Mouse (Mus musculus) myocyte (in vitro differentiated cells): Measurements from ENCODE around the gene Mme. TPM values are rescaled to one million over a fixed set of nuclear protein-coding genes. Genes with fewer than 3 reads are reported as not detected.

Experiments
- H3K27me3 ChIP-seq: one replicate; pipeline ENCODE4 v1.6.1; 2011; ENCODE audit not compliant: control insufficient read depth, insufficient read depth, insufficient read length
- H3K36me3 ChIP-seq: one replicate; pipeline ENCODE4 v1.6.1; 2011; ENCODE audit not compliant: control insufficient read depth, insufficient read depth
- H3K4me2 ChIP-seq: one replicate; pipeline ENCODE4 v1.6.1; 2011; ENCODE audit warnings: low read depth, control low read depth
- H3K4me3 ChIP-seq: one replicate; pipeline ENCODE4 v1.5.1; 2011; ENCODE audit warnings: mild to moderate bottlenecking, control low read depth, moderate library complexity
- H3K79me2 ChIP-seq: one replicate; pipeline ENCODE4 v1.6.1; 2011; ENCODE audit not compliant: control insufficient read depth, insufficient read depth
- H3ac ChIP-seq: one replicate; pipeline ENCODE4 v1.6.1; 2011; ENCODE audit not compliant: control insufficient read depth, insufficient read length
- CEBPB ChIP-seq: IDR thresholded peaks from 2 replicates; pipeline ENCODE4 v1.6.1; 2011; ENCODE audit warnings: mild to moderate bottlenecking, moderate library complexity; ENCODE audit not compliant: poor library complexity, insufficient read depth, severe bottlenecking
- E2F4 ChIP-seq: IDR thresholded peaks from one replicate; pipeline ENCODE4 v1.6.1; 2011; ENCODE audit warnings: mild to moderate bottlenecking, control low read depth, moderate library complexity; ENCODE audit not compliant: insufficient read depth
- MAX ChIP-seq: IDR thresholded peaks from one replicate; pipeline ENCODE4 v1.6.1; 2011; ENCODE audit warnings: low read depth, mild to moderate bottlenecking, control low read depth
- MYOD1 ChIP-seq, 3 experiments: IDR thresholded peaks; one replicate each; pipeline ENCODE4 v1.6.1; 2011; ENCODE audit warnings: control low read depth in 2 of 3, low read depth in 2 of 3, mild to moderate bottlenecking in 2 of 3, moderate library complexity in 1 of 3; ENCODE audit not compliant: insufficient read length in 2 of 3, control insufficient read depth in 1 of 3
- MYOG ChIP-seq, 3 experiments: IDR thresholded peaks; one replicate each; pipeline ENCODE4 v1.6.1; 2011; ENCODE audit warnings: control low read depth in 2 of 3, low read depth in 2 of 3, mild to moderate bottlenecking in 2 of 3; ENCODE audit not compliant: insufficient read length in 2 of 3, control insufficient read depth in 1 of 3, insufficient read depth in 1 of 3
- POLR2A ChIP-seq: IDR thresholded peaks from one replicate; pipeline ENCODE4 v1.6.1; 2011; ENCODE audit warnings: low read depth, mild to moderate bottlenecking, control low read depth, moderate library complexity; ENCODE audit not compliant: insufficient read length
- POLR2AphosphoS2 ChIP-seq: IDR thresholded peaks from one replicate; pipeline ENCODE4 v1.6.1; 2011; ENCODE audit warnings: low read depth, control low read depth; ENCODE audit not compliant: insufficient read length
- REST ChIP-seq: IDR thresholded peaks from one replicate; pipeline ENCODE4 v1.6.1; 2011; ENCODE audit warnings: mild to moderate bottlenecking, control low read depth, moderate library complexity; ENCODE audit not compliant: insufficient read depth, insufficient read length
- SRF ChIP-seq: IDR thresholded peaks from one replicate; pipeline ENCODE4 v1.6.1; 2011; ENCODE audit warnings: low read depth; ENCODE audit not compliant: control insufficient read depth, insufficient read length
- TCF12 ChIP-seq: IDR thresholded peaks from one replicate; pipeline ENCODE4 v1.6.1; 2011; ENCODE audit warnings: mild to moderate bottlenecking, control low read depth; ENCODE audit not compliant: poor library complexity, insufficient read depth, severe bottlenecking
- TCF3 ChIP-seq: IDR thresholded peaks from one replicate; pipeline ENCODE4 v1.6.1; 2011; ENCODE audit warnings: low read depth, control low read depth; ENCODE audit not compliant: insufficient read length
- USF1 ChIP-seq: IDR thresholded peaks from one replicate; pipeline ENCODE4 v1.6.1; 2011; ENCODE audit warnings: low read depth, mild to moderate bottlenecking, control low read depth, moderate library complexity
- polyA plus RNA-seq: library from polyadenylated mRNA; unstranded; fragments of >200 nt; fragmentation: generic; extraction: Trizol; gene quantifications from one replicate; pipeline ENCODE4 v1.2.1, GENCODE M21; 2012; ENCODE audit warnings: missing spikeins

Gene Mme
- polyA plus RNA-seq, 1 experiment: not detected

DNA sequence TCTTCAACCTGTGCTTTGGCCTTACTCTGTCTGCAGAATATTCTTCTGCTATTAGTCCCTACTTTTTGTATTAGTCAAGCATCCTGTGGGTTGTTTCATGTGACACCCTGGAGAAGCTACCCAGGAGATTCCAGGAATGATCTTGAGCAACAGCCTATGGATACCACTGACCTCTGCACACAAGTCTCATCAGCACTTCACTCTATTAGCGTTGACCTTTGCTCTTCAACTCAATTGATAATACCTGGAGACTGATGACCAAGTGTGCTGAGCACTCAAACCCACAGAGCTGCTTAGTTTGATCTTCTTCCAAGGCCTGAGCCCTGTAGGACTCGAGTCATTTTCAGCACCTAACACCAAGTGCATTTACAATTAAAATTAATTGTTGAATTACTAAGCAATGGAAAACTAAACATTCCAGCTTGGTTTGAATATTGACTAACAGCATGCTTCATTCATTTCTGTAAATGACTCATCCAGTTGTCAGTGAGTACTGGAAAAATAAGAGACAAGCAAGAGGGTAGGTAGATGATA is 107.6 kb downstream of the Mme start:
- H3K79me2 ChIP-seq: no peaks in the 10 kb centered on the region
- H3K27me3 ChIP-seq: no peaks in the 10 kb centered on the region
- no peak overlapping the region for H3ac ChIP-seq
- no peak overlapping the region for H3K4me3 ChIP-seq
- no peaks in the 10 kb centered on the region for H3K36me3 ChIP-seq
- TF ChIP-seq POLR2A: no peak
- TF ChIP-seq POLR2AphosphoS2: no peak
- TF ChIP-seq REST: no peak
- no peak for TF ChIP-seq USF1
- TF ChIP-seq MYOD1 (IDR thresholded peaks at IDR 0.05; ENCODE audit: control insufficient read depth in 1 of 3, insufficient read length in 2 of 3, low read depth in 2 of 3): no peak
- TF ChIP-seq MAX: no peak
- TF ChIP-seq MYOG (IDR thresholded peaks at IDR 0.05; ENCODE audit: control insufficient read depth in 1 of 3, insufficient read depth in 1 of 3, insufficient read length in 2 of 3, low read depth in 2 of 3): no peak
- no peak for TF ChIP-seq TCF12
- no peak for TF ChIP-seq CEBPB
- TF ChIP-seq SRF: no peak
- no peak for TF ChIP-seq E2F4
- no peak for TF ChIP-seq TCF3
- no peak overlapping the region for H3K4me2 ChIP-seq

DNA sequence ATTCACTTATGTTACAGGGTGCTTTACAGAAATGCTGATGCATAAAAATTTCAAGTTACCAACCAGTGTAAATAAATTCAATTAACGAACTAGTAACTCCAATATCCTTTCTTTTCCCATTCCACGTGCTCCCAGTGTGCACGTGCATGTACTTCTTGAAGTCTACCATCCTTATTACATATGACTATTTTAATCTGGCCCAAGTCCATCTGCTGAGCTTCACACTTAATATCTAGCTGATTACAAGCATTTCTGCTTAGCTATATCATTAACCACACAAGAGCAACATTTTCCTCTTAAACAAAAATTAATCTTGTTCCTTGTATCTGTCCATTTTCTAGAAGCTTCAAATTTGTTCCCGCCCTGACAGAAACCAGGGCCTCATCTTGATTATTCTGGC is 108.9 kb downstream of the Mme start:
- Histone ChIP-seq H3K4me3 (no peak overlapping the region), H3ac (no peak overlapping the region), H3K27me3 (no peaks in the 10 kb centered on the region), H3K79me2 (no peaks in the 10 kb centered on the region), H3K36me3 (no peaks in the 10 kb centered on the region), H3K4me2 (no peak overlapping the region)
- no peak for TF ChIP-seq REST

DNA sequence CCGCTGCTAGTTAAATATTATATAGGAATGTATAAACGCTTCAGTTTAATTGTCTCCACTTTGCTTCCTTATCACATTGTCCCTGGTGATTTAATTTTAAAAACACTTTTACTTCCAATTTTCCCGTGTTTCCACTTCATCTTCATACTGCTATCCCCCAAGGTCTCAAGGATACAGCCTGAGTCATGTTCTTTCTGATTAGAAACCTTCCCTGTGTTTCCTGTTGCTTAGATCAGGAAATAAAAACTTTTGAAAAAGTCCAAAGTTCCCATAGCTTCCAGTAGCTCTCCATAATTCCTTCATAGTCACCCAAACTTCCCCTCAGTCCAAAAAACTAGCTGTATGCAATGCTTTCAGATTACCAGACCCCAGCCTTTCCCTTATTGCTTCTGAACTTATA is 109.4 kb downstream of the Mme start:
- Histone ChIP-seq H3K27me3 (no peaks in the 10 kb centered on the region), H3ac (no peak overlapping the region), H3K79me2 (no peaks in the 10 kb centered on the region), H3K4me2 (peak overlapping the region; percentile 12), H3K4me3 (no peak overlapping the region), H3K36me3 (no peaks in the 10 kb centered on the region)
- TF ChIP-seq E2F4 (no peak), USF1 (no peak), POLR2AphosphoS2 (no peak), SRF (no peak), TCF3 (no peak), TCF12 (no peak), CEBPB (no peak), MYOG (IDR thresholded peaks at IDR 0.05; ENCODE audit: control insufficient read depth in 1 of 3, insufficient read depth in 1 of 3, insufficient read length in 2 of 3, low read depth in 2 of 3) (no peak), MYOD1 (IDR thresholded peaks at IDR 0.05; ENCODE audit: control insufficient read depth in 1 of 3, insufficient read length in 2 of 3, low read depth in 2 of 3) (no peak), POLR2A (no peak), MAX (no peak), REST (no peak)

- Histone ChIP-seq H3ac (no peak overlapping the region), H3K27me3 (no peaks in the 10 kb centered on the region), H3K36me3 (no peaks in the 10 kb centered on the region), H3K4me3 (no peak overlapping the region), H3K79me2 (no peaks in the 10 kb centered on the region), H3K4me2 (no peak overlapping the region)
- no peak for TF ChIP-seq MYOG (IDR thresholded peaks at IDR 0.05; ENCODE audit: control insufficient read depth in 1 of 3, insufficient read depth in 1 of 3, insufficient read length in 2 of 3, low read depth in 2 of 3)
These were observed 110.4 kb downstream of the Mme start for GRCm38 (mm10) chr3:63351680-63352260.

- no peak overlapping the region for H3K4me3 ChIP-seq
- no peaks in the 10 kb centered on the region for H3K36me3 ChIP-seq
- no peak overlapping the region for H3ac ChIP-seq
- H3K27me3 ChIP-seq: no peaks in the 10 kb centered on the region
- no peaks in the 10 kb centered on the region for H3K79me2 ChIP-seq
- no peak overlapping the region for H3K4me2 ChIP-seq
- TF ChIP-seq POLR2AphosphoS2 (no peak), TCF3 (no peak), CEBPB (no peak), USF1 (no peak), REST (no peak), MYOG (IDR thresholded peaks at IDR 0.05; ENCODE audit: control insufficient read depth in 1 of 3, insufficient read depth in 1 of 3, insufficient read length in 2 of 3, low read depth in 2 of 3) (no peak), MAX (no peak), TCF12 (no peak), POLR2A (no peak), MYOD1 (IDR thresholded peaks at IDR 0.05; ENCODE audit: control insufficient read depth in 1 of 3, insufficient read length in 2 of 3, low read depth in 2 of 3) (no peak), E2F4 (no peak), SRF (no peak)
These were observed 118.2 kb downstream of the Mme start for GRCm38 (mm10) chr3:63359512-63359911.
